Mouse (Mus musculus): ENCODE measurements around the gene Gm26938. TPM values are rescaled to one million over a fixed set of nuclear protein-coding genes. Genes with fewer than 3 reads are reported as not detected.
A peak's percentile ranks its signal among the peaks of the same experiment; 100 is the strongest.

Gm26938 gene
- polyA plus RNA-seq, 1 experiment: not detected

- Histone ChIP-seq H3K4me1 (ENCODE audit: control insufficient read depth, insufficient read depth, low read length) (peaks cover 2% of the 10 kb centered on the region), H3K36me3 (ENCODE audit: control insufficient read depth, insufficient read depth, low read length, poor library complexity, severe bottlenecking) (no peaks in the 10 kb centered on the region), H3K9ac (ENCODE audit: low read depth, poor library complexity, severe bottlenecking) (peak within 1 kb of the TSS; percentile 67), H3K9me3 (replicated peaks; ENCODE audit: control insufficient read depth, insufficient read depth, low read length, poor library complexity, severe bottlenecking) (no peaks in the 10 kb centered on the region), H3K4me3 (ENCODE audit: low read depth, low read length) (peak within 1 kb of the TSS; percentile 72), H3K27ac (ENCODE audit: insufficient read depth, low read length) (no peak within 1 kb of the TSS), H3K27me3 (ENCODE audit: control insufficient read depth, insufficient read depth, low read length, poor library complexity, severe bottlenecking) (no peaks in the 10 kb centered on the region)
- TF ChIP-seq POLR2A (IDR thresholded peaks at IDR 0.05; ENCODE audit: insufficient read depth, low read length) (no peak), CTCF (IDR thresholded peaks at IDR 0.05; ENCODE audit: low read depth, low read length) (no peak), EP300 (IDR thresholded peaks at IDR 0.05; ENCODE audit: insufficient read depth, low read depth, low read length) (no peak)
Measured at GRCm38 (mm10) chr5:139791227-139792158, 34.7 kb downstream of the Gm26938 start, which contains the start of gene Mafk. Gene Mafk (plus strand): TSS chr5:139791513.

- Histone ChIP-seq H3K4me3 (ENCODE audit: low read depth, low read length) (no peak overlapping the region), H3K27me3 (ENCODE audit: control insufficient read depth, insufficient read depth, low read length, poor library complexity, severe bottlenecking) (no peaks in the 10 kb centered on the region), H3K9me3 (replicated peaks; ENCODE audit: control insufficient read depth, insufficient read depth, low read length, poor library complexity, severe bottlenecking) (no peaks in the 10 kb centered on the region), H3K36me3 (ENCODE audit: control insufficient read depth, insufficient read depth, low read length, poor library complexity, severe bottlenecking) (no peaks in the 10 kb centered on the region), H3K27ac (ENCODE audit: insufficient read depth, low read length) (no peak overlapping the region), H3K4me1 (ENCODE audit: control insufficient read depth, insufficient read depth, low read length) (peaks cover 2% of the 10 kb centered on the region), H3K9ac (ENCODE audit: low read depth, poor library complexity, severe bottlenecking) (no peak overlapping the region)
- TF ChIP-seq EP300 (IDR thresholded peaks at IDR 0.05; ENCODE audit: insufficient read depth, low read depth, low read length) (no peak), CTCF (IDR thresholded peaks at IDR 0.05; ENCODE audit: low read depth, low read length) (peak; percentile 30), POLR2A (IDR thresholded peaks at IDR 0.05; ENCODE audit: insufficient read depth, low read length) (no peak)
Measured at GRCm38 (mm10) chr5:139789466-139789865, 36.7 kb downstream of the Gm26938 start.

DNA sequence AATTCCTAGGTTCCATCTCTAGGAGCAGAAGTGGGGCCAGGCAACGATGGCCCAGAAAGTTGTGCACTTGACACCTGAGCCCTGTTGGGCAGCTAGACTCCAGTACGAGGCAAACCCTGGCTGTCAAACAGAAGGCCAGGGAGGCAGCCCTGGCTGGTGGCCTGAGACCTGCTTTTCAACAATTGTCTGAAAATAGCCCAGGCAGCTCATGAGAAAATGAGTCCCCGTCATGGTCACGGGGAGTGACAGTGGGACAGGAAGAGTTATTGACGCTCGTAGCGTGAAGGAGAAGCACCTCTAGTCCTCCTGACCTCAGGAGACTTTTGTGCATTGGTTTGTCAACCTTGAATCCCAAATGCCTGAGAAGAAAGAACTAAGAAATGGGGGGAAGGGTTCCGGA is 44.8 kb downstream of the Gm26938 start:
- Histone ChIP-seq H3K36me3 (ENCODE audit: control insufficient read depth, insufficient read depth, low read length, poor library complexity, severe bottlenecking) (no peaks in the 10 kb centered on the region), H3K4me3 (ENCODE audit: low read depth, low read length) (no peak overlapping the region), H3K9ac (ENCODE audit: low read depth, poor library complexity, severe bottlenecking) (no peak overlapping the region), H3K27me3 (ENCODE audit: control insufficient read depth, insufficient read depth, low read length, poor library complexity, severe bottlenecking) (no peaks in the 10 kb centered on the region), H3K27ac (ENCODE audit: insufficient read depth, low read length) (no peak overlapping the region), H3K9me3 (replicated peaks; ENCODE audit: control insufficient read depth, insufficient read depth, low read length, poor library complexity, severe bottlenecking) (no peaks in the 10 kb centered on the region), H3K4me1 (ENCODE audit: control insufficient read depth, insufficient read depth, low read length) (no peaks in the 10 kb centered on the region)
- TF ChIP-seq CTCF (IDR thresholded peaks at IDR 0.05; ENCODE audit: low read depth, low read length): no peak
- no peak for TF ChIP-seq POLR2A (IDR thresholded peaks at IDR 0.05; ENCODE audit: insufficient read depth, low read length)
- no peak for TF ChIP-seq EP300 (IDR thresholded peaks at IDR 0.05; ENCODE audit: insufficient read depth, low read depth, low read length)

- Histone ChIP-seq H3K9ac (ENCODE audit: low read depth, poor library complexity, severe bottlenecking) (no peak overlapping the region), H3K36me3 (ENCODE audit: control insufficient read depth, insufficient read depth, low read length, poor library complexity, severe bottlenecking) (peaks cover 6% of the 10 kb centered on the region), H3K27ac (ENCODE audit: insufficient read depth, low read length) (no peak overlapping the region), H3K9me3 (replicated peaks; ENCODE audit: control insufficient read depth, insufficient read depth, low read length, poor library complexity, severe bottlenecking) (no peaks in the 10 kb centered on the region), H3K27me3 (ENCODE audit: control insufficient read depth, insufficient read depth, low read length, poor library complexity, severe bottlenecking) (no peaks in the 10 kb centered on the region), H3K4me1 (ENCODE audit: control insufficient read depth, insufficient read depth, low read length) (no peaks in the 10 kb centered on the region), H3K4me3 (ENCODE audit: low read depth, low read length) (no peak overlapping the region)
- TF ChIP-seq POLR2A (IDR thresholded peaks at IDR 0.05; ENCODE audit: insufficient read depth, low read length) (no peak), EP300 (IDR thresholded peaks at IDR 0.05; ENCODE audit: insufficient read depth, low read depth, low read length) (no peak), CTCF (IDR thresholded peaks at IDR 0.05; ENCODE audit: low read depth, low read length) (no peak)
Measured at GRCm38 (mm10) chr5:139776966-139777365, 49.2 kb downstream of the Gm26938 start.

GRCm38 (mm10) chr5:139775216-139775926 is 50.8 kb downstream of the Gm26938 start, which contains the start of gene Ints1:
Gene Ints1 (minus strand): TSS chr5:139775674.
- TF ChIP-seq POLR2A (IDR thresholded peaks at IDR 0.05; ENCODE audit: insufficient read depth, low read length) (no peak), CTCF (IDR thresholded peaks at IDR 0.05; ENCODE audit: low read depth, low read length) (peak; percentile 91)
- peak within 1 kb of the TSS; percentile 72 for H3K9ac ChIP-seq (ENCODE audit: low read depth, poor library complexity, severe bottlenecking)
- peaks cover 20% of the 10 kb centered on the region for H3K36me3 ChIP-seq (ENCODE audit: control insufficient read depth, insufficient read depth, low read length, poor library complexity, severe bottlenecking)
- H3K27me3 ChIP-seq (ENCODE audit: control insufficient read depth, insufficient read depth, low read length, poor library complexity, severe bottlenecking): no peaks in the 10 kb centered on the region
- no peaks in the 10 kb centered on the region for H3K4me1 ChIP-seq (ENCODE audit: control insufficient read depth, insufficient read depth, low read length)
- peak within 1 kb of the TSS; percentile 78 for H3K4me3 ChIP-seq (ENCODE audit: low read depth, low read length)
- H3K9me3 ChIP-seq (replicated peaks; ENCODE audit: control insufficient read depth, insufficient read depth, low read length, poor library complexity, severe bottlenecking): no peaks in the 10 kb centered on the region
- H3K27ac ChIP-seq (ENCODE audit: insufficient read depth, low read length): no peak within 1 kb of the TSS
